Mouse (Mus musculus) brain, adult 2 months (tissue): Measurements from ENCODE around the gene Edem1.
A peak's percentile ranks its signal among the peaks of the same experiment; 100 is the strongest.

Experiments
- DNase-seq: peaks from one replicate; pipeline ENCODE4 v3.0.0; 2011; ENCODE audit warnings: low read depth, low spot score

Gene Edem1

DNA sequence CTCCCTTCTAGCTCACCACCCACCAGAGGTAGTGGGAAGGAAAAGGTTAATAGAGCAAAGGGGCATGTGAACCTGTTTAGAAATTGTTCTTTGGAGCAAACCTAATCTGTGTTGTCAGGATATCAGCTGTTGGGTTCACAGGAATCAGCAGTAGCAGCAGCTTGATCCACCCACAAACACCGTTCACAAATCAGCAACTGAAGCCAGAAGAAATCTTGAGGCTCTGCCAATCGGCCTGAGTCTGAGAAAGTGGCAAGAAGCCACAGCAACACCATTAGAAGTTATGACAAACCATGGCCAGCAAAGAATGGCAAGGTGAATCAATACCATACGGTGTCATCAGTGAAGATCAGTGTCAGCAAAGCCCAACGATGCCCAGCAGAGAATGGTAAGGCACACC lies 42.8 kb downstream of the Edem1 start:
- DNase-seq: no peak

DNA sequence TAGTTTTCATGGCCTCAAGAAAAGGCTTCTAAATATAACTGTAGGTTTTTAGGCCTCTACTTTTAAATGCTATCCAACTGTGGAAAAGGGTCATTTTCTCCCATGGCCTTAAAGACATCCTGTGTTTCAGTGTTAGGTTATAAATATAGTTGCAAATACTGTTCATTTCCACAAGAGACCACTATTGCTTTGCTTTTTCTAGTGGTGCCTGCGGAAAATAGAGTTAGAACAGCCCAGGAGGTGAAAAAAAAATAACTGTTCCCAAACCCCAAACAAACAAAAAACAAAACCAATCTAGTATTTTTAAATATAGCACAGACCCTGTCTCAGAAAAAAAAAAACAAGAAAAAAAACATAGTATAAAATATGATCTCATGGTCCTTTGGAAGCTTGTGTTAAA lies 46.9 kb downstream of the Edem1 start:
- DNase-seq: peak; percentile 39

DNA sequence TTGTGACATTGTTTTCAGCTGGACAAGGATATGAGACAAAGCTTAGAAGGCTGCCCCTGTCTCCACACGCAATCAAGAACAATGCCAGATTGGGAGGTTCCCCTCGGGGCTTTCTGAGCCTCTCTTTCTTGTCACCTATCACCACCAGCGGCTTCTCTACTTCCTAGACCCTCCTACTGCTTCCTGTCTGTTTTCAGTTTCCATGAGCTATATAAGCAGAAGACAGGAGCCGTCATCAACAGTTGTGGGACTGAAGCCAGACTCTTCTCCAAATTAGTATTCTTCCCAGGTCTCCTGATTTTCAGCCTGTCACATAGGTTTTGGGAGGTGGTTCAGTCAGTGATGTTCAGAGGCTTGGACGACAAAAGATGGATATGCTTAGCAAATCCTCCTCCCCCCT lies 47.6 kb downstream of the Edem1 start:
- peak; percentile 52 for DNase-seq

DNA sequence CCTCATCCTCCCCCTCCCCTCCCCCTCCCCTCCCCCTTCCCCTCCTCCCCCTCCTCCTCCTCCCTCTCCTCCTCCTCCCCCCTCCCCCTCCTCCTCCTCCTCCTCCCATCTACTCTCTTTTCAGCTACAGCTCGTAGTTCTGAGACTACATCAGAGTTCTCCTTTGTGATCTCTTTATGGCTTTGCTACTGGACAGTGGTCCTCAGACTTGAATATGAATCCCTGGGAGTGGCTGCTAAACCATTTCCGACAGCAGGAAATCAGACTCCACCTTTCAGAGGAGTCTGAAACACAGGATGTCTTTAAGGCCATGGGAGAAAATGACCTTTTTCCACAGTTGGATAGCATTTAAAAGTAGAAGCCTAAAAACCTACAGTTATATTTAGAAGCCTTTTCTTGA lies 48.0 kb downstream of the Edem1 start:
- DNase-seq: no peak

DNA sequence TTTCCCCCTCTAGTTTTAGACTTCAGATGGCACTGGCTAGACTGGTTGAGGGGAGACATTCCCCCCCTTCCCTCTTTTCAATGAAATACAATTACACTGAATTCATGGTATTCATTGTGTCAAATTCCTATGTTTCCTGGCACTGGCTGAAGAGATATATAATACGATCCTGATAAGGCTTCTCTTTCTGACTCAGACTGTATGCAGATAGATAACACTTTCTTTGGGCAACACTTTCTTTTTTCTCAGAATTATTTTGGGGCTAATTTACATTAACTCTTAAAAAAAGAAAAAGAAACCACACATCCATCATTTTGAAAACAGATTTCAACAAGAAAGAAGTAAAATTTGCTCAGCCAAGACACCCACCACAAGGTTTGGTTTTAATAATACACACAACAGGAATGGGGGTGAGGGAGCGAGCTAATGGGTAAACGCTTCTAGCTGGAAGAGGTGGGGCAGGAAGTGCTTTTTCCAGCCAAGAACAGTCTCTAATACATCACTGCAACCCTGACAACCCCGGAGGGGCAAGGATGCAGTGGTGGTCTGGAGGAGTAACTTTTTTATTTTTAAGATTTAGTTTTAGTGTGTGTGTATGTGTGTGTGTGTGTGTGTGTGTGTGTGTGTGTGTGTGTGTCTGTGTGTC lies 52.0 kb downstream of the Edem1 start:
- peak; percentile 12 for DNase-seq

DNA sequence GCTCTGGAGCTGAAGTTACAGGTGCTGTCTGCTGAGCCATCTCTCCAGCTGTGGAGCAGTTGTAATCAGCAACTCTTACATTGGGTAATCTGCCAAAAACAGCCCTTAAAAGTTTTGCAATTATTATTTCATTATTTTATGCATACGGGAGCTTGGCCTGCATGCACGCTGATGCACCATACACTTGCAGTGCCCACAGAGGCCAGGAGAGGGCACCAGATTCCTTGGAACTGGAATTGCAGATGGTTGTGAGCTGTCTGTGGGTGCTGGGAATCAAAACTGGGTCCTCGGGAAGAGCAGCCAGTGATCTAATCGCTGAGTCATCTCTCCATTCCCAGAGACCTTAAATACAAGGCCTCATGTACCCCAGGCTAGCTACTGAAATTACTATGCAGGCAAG lies 52.6 kb downstream of the Edem1 start:
- no peak for DNase-seq

DNA sequence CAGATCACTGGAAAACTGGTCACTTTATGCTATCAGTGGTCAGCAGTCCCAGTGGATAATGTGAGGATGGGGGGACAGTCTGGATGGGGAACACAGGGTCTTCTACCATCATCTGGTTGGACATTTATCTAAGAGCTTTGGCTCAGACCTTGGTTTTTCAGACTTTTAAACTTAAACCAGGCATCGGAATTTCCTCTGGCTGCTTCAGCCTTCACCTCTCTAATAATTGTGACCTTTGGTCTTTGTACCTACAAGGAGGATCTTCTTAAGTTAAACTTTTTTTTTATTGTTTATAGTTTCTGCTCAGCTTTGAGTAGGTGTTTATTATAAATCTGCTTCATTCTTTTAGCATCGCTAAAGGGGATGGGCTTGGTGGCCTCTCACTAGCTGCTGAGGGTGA lies 55.4 kb downstream of the Edem1 start:
- DNase-seq: no peak

DNA sequence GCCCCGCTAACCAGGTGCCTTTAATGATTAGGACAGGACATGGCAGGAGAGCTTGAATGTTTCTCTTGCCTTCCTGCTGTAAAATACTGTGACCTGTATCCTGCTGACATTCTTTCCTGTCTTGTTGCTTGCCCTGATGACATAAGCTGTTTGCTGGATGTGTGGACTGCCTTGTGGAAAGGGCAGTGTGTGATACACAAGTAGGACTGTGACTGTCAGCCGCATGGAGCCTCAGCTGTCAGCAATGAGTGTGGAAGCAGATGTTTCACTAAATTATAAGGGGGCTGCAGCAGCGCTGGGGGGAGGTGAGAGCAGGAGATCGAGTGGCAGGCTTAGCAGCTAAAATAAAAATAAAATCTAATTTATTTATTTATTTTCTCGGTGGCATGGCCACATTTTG lies 56.2 kb downstream of the Edem1 start:
- no peak for DNase-seq

DNA sequence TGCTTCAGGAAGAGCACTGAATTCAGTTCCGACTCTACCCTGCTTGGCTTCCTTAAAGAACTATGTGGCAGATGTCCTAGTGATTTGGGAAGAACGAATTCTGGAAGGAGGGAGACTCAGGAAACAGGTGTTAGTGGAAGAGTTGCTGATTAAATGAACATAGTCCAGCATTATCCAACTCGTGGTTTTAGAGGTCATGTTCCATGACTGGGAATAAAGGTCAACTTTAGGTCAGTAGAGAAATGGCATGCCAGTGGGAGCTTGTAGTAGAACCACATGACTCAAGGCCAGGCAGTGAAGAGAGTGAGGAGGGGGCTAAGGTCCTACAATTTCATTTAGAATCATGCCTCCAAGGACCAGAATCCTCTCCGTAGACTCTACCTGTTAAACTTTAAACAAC lies 57.9 kb downstream of the Edem1 start:
- DNase-seq: no peak

DNA sequence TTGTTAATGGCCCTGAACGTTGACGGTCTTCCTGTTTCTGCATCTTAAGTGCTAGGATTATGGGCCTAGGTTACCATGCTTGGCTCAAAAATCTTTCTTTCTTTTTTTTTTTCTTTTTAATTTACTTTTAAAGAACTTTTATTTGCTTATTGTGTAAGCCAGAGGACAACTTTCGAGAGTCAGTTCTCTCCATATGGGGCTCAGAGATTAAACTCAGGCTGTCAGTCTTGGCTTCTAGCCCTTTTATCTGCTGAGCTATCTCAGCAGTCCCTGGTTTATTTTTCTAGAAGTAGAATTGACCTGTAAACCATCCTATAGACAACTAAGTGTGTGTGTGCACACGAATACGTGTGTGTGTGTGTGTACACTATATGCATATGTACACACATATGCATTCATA lies 64.1 kb downstream of the Edem1 start:
- DNase-seq: no peak

DNA sequence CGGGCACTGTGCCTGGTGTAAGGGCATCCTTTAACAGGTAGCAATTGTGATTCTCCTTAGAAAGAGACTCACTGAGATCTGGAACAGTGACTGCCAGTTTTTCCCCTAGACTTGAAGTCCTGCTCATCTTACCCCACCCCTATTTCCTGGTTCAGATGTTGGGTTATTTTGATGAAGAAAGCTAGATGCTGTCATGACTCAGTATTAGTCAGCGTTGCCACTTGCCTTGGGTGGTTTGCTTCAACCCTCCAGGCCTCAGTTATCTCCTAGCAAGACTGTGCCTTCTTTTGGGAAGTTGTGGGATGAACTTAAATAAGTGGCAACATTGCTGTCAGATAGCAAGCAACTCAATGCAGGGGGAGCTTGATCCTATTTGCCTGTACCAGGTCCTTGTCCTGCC lies 66.7 kb downstream of the Edem1 start:
- DNase-seq: peak; percentile 36

DNA sequence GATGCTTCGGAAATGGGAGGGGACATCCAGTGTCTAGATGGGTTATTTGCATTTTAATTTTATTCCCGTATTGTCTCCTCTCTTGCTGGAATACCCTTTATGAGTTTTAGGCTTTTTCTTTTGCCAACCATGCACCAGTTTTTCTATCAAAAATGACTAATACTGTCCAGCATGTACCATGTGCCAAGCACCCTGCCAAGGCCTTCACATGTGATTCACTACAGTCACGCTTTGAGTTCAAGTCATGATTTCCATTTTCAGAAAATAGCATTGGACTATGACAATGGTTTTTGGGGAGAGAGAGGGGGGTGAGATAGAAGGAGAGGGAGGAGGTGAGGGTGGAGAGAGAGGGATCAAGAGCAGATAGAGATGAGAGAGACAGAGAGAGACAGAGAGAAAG lies 67.5 kb downstream of the Edem1 start:
- peak; percentile 37 for DNase-seq

DNA sequence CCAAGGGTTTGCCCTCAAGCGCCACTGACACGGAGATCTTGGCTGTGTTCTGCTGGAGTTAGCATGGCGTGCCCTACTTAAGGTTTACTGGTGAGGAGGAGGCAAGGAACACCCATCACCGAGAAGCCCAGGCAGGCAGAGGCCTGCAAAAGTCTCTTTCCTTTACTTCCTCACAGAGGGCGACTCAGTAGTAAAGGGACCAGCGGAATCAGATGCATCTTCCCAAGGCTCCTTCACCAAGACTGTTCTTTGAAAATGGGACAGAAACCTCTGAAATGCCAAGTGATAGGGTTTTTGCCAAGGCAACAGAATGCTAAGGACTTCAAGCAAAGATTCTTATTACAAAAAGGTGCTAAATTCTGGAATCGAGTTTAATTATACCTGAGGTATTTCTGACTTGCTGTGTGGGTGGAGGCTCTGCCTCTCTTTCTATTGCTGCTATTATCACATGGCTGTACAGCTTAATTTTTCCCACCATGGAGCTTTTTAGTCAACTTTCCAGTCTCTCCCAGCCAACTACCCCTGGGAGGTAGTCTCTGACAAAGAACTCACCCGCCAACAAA lies 68.2 kb downstream of the Edem1 start:
- DNase-seq: peak; percentile 73

DNA sequence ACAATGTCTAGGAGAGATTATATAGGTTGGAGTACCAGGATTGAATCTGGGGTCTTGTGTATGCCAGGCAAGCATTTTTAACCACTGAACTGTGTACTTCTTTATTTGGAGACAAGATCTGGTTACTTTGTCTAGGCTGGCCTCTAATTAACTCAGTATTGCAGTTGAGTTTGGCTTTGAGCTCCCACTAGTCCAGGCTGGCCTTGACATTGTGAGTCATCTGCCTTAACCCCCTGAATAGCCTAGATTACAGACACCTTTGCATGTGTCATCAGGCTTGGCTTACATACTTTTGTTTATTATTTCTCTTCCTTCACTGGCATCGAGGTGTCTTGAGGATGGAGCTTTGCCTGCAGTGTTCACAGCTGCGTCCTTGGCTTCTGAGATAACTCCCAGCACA lies 70.8 kb downstream of the Edem1 start:
- no peak for DNase-seq

DNA sequence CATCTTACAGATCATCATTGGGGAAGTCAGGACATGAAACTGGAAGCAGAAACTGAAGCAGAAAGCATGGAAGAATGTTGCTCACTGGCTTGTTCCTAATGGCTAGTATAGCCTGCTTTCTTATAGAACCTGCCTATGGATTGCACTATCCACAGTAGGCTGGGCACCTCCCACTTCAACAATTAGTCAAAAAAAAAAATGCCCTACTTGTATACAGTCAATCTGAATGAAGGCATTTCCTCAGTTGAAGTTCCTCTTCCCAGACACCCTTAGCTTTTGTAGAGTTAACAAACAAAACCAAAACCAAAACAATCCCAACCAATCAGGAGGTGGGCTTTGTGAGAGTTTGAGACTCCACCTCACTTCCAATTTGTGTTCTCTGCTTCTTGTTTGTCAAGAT lies 73.7 kb downstream of the Edem1 start:
- no peak for DNase-seq

DNA sequence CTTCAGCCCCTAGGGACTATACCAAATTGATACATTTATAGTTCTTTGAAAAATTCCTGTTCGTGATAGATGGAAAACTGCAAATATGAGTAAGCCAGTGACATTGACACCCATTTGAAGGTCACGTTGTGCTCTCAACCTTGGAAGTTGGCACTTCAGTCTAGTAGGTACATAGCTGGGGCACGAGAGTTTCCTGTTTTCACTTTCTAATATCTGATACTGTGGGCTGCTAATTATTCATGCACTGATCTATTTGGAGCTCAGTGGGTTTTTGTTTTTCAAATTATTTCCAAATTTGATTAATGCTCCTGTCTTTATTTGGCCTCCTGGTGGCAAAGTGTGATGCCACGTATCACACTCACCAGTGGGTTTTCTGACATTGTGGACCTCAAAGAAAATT lies 74.8 kb downstream of the Edem1 start:
- no peak for DNase-seq

DNA sequence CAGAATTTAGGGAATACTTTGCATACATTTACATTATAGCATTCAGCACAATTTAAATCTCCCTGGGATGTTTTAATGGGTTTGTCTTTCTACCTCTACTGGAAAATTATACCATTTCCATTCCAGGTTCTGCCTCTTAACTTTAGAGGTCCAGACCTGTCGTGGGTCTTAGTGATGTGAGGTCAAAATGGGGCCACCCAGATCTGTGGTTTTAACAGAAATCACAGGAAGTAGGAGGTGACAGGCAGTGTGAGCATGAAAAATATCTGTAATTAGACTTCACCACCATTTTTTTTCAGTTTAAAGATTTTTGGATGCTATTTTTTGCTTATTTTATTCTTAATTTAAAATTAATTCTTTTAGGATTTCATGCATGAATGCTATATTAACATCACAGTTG lies 78.1 kb downstream of the Edem1 start:
- DNase-seq: no peak
